Mouse (Mus musculus): ENCODE results near the gene Galnt6.

GRCm38 (mm10) chr15:100705376-100705775 is 23.8 kb downstream of the Galnt6 start:
- TF ChIP-seq CTCF (conservative IDR thresholded peaks at IDR 0.05; ENCODE audit: low read length) (no peak), NANOG (IDR thresholded peaks at IDR 0.05; ENCODE audit: borderline replicate concordance, low read length) (no peak), POU5F1 (IDR thresholded peaks at IDR 0.05; ENCODE audit: borderline replicate concordance, low read length) (no peak)
